Mouse (Mus musculus): ENCODE measurements at regions not wholly inside any gene's neighbourhood (a gene's known extent, or its start where the extent isn't known, plus 50 kb on each side); places are given as distances from the start of the nearest gene placed in this dataset.

- no peak for ATAC-seq (ENCODE audit: low FRiP score)
- Histone ChIP-seq H3K9me3 (ENCODE audit: control insufficient read depth, low read length) (no peaks in the 10 kb centered on the region), H3K27me3 (ENCODE audit: control insufficient read depth, insufficient read depth, low read length) (no peaks in the 10 kb centered on the region), H3K36me3 (ENCODE audit: control insufficient read depth, insufficient read depth, low read length) (no peaks in the 10 kb centered on the region), H3K4me3 (ENCODE audit: low read depth, low read length) (no peak overlapping the region), H3K4me2 (replicated peaks; ENCODE audit: low read depth, low read length) (no peak overlapping the region), H3K4me1 (replicated peaks; ENCODE audit: control insufficient read depth, insufficient read depth, low read length) (no peaks in the 10 kb centered on the region), H3K27ac (ENCODE audit: low read depth, low read length) (no peak overlapping the region), H3K9ac (ENCODE audit: low read depth, low read length) (no peak overlapping the region)
- 68% methylated on average over 3 of the region's 3 CpGs for WGBS
- DNase-seq (ENCODE audit: low spot score): no peak
These were observed 189.3 kb upstream of the Stt3b start for GRCm38 (mm10) chr9:115499536-115499935.

- 62% methylated on average over 2 of the region's 2 CpGs for WGBS
- Histone ChIP-seq H3K27ac (ENCODE audit: low read depth, low read length) (no peak overlapping the region), H3K4me2 (replicated peaks; ENCODE audit: low read depth, low read length) (no peak overlapping the region), H3K4me1 (replicated peaks; ENCODE audit: control insufficient read depth, insufficient read depth, low read length) (no peaks in the 10 kb centered on the region), H3K4me3 (ENCODE audit: low read depth, low read length) (no peak overlapping the region), H3K9me3 (ENCODE audit: control insufficient read depth, low read length) (no peaks in the 10 kb centered on the region), H3K9ac (ENCODE audit: low read depth, low read length) (no peak overlapping the region), H3K36me3 (ENCODE audit: control insufficient read depth, insufficient read depth, low read length) (no peaks in the 10 kb centered on the region), H3K27me3 (ENCODE audit: control insufficient read depth, insufficient read depth, low read length) (no peaks in the 10 kb centered on the region)
- DNase-seq (ENCODE audit: low spot score) (no peak), ATAC-seq (ENCODE audit: low FRiP score) (no peak)
These were observed 194.6 kb upstream of the Stt3b start for GRCm38 (mm10) chr9:115504789-115505188.

- ATAC-seq (ENCODE audit: low FRiP score) (no peak), DNase-seq (ENCODE audit: low spot score) (no peak)
- WGBS: 73% methylated on average over 7 of the region's 7 CpGs
These were observed 197.0 kb upstream of the Stt3b start for GRCm38 (mm10) chr9:115507131-115507689.

GRCm38 (mm10) chr9:115512835-115513629 is 202.8 kb upstream of the Stt3b start:
- H3K4me1 ChIP-seq (replicated peaks; ENCODE audit: control insufficient read depth, insufficient read depth, low read length): no peaks in the 10 kb centered on the region
- no peak overlapping the region for H3K9ac ChIP-seq (ENCODE audit: low read depth, low read length)
- H3K36me3 ChIP-seq (ENCODE audit: control insufficient read depth, insufficient read depth, low read length): no peaks in the 10 kb centered on the region
- peak; percentile 6 for DNase-seq (ENCODE audit: low spot score)
- no peak overlapping the region for H3K27ac ChIP-seq (ENCODE audit: low read depth, low read length)
- H3K4me2 ChIP-seq (replicated peaks; ENCODE audit: low read depth, low read length): no peak overlapping the region
- H3K27me3 ChIP-seq (ENCODE audit: control insufficient read depth, insufficient read depth, low read length): no peaks in the 10 kb centered on the region
- no peak for ATAC-seq (ENCODE audit: low FRiP score)
- 0 out of 2 replicates have a peak, but pooled peaks cover 3% of the 10 kb centered on the region for H3K9me3 ChIP-seq (ENCODE audit: control insufficient read depth, low read length)
- H3K4me3 ChIP-seq (ENCODE audit: low read depth, low read length): no peak overlapping the region
- WGBS: 64% methylated on average over 16 of the region's 16 CpGs

More at GRCm38 (mm10) chr9:115507131-115507689, 197.0 kb upstream of the Stt3b start:
- no peaks in the 10 kb centered on the region for H3K27me3 ChIP-seq (ENCODE audit: control insufficient read depth, insufficient read depth, low read length)
- no peaks in the 10 kb centered on the region for H3K9me3 ChIP-seq (ENCODE audit: control insufficient read depth, low read length)
- no peaks in the 10 kb centered on the region for H3K36me3 ChIP-seq (ENCODE audit: control insufficient read depth, insufficient read depth, low read length)
- H3K4me1 ChIP-seq (replicated peaks; ENCODE audit: control insufficient read depth, insufficient read depth, low read length): no peaks in the 10 kb centered on the region
- no peak overlapping the region for H3K27ac ChIP-seq (ENCODE audit: low read depth, low read length)
- H3K4me3 ChIP-seq (ENCODE audit: low read depth, low read length): no peak overlapping the region
- H3K9ac ChIP-seq (ENCODE audit: low read depth, low read length): no peak overlapping the region
- H3K4me2 ChIP-seq (replicated peaks; ENCODE audit: low read depth, low read length): no peak overlapping the region

- ATAC-seq (ENCODE audit: low FRiP score): no peak
These were observed 207.7 kb upstream of the Stt3b start for GRCm38 (mm10) chr9:115517903-115518302.

GRCm38 (mm10) chr9:115524161-115524560 is 213.9 kb upstream of the Stt3b start:
- no peaks in the 10 kb centered on the region for H3K9me3 ChIP-seq (ENCODE audit: control insufficient read depth, low read length)

More at GRCm38 (mm10) chr9:115517903-115518302, 207.7 kb upstream of the Stt3b start:
- Histone ChIP-seq H3K4me3 (ENCODE audit: low read depth, low read length) (no peak overlapping the region), H3K4me2 (replicated peaks; ENCODE audit: low read depth, low read length) (no peak overlapping the region), H3K27ac (ENCODE audit: low read depth, low read length) (no peak overlapping the region), H3K9me3 (ENCODE audit: control insufficient read depth, low read length) (0 out of 2 replicates have a peak, but pooled peaks cover 3% of the 10 kb centered on the region), H3K36me3 (ENCODE audit: control insufficient read depth, insufficient read depth, low read length) (no peaks in the 10 kb centered on the region), H3K9ac (ENCODE audit: low read depth, low read length) (no peak overlapping the region), H3K27me3 (ENCODE audit: control insufficient read depth, insufficient read depth, low read length) (no peaks in the 10 kb centered on the region), H3K4me1 (replicated peaks; ENCODE audit: control insufficient read depth, insufficient read depth, low read length) (no peaks in the 10 kb centered on the region)
- DNase-seq (ENCODE audit: low spot score): no peak

GRCm38 (mm10) chr9:115524591-115524990 is 214.4 kb upstream of the Stt3b start:
- no peak overlapping the region for H3K9ac ChIP-seq (ENCODE audit: low read depth, low read length)
- H3K4me3 ChIP-seq (ENCODE audit: low read depth, low read length): no peak overlapping the region
- DNase-seq (ENCODE audit: low spot score): no peak
- H3K4me1 ChIP-seq (replicated peaks; ENCODE audit: control insufficient read depth, insufficient read depth, low read length): no peaks in the 10 kb centered on the region
- no peak overlapping the region for H3K27ac ChIP-seq (ENCODE audit: low read depth, low read length)
- no peaks in the 10 kb centered on the region for H3K36me3 ChIP-seq (ENCODE audit: control insufficient read depth, insufficient read depth, low read length)
- H3K9me3 ChIP-seq (ENCODE audit: control insufficient read depth, low read length): no peaks in the 10 kb centered on the region
- no peaks in the 10 kb centered on the region for H3K27me3 ChIP-seq (ENCODE audit: control insufficient read depth, insufficient read depth, low read length)
- 74% methylated on average over 5 of the region's 5 CpGs for WGBS
- no peak for ATAC-seq (ENCODE audit: low FRiP score)
- H3K4me2 ChIP-seq (replicated peaks; ENCODE audit: low read depth, low read length): no peak overlapping the region

More at GRCm38 (mm10) chr9:115524161-115524560, 213.9 kb upstream of the Stt3b start:
- H3K4me3 ChIP-seq (ENCODE audit: low read depth, low read length): no peak overlapping the region
- no peaks in the 10 kb centered on the region for H3K36me3 ChIP-seq (ENCODE audit: control insufficient read depth, insufficient read depth, low read length)
- WGBS: 58% methylated on average over 3 of the region's 3 CpGs
- H3K4me1 ChIP-seq (replicated peaks; ENCODE audit: control insufficient read depth, insufficient read depth, low read length): no peaks in the 10 kb centered on the region
- no peaks in the 10 kb centered on the region for H3K27me3 ChIP-seq (ENCODE audit: control insufficient read depth, insufficient read depth, low read length)
- DNase-seq (ENCODE audit: low spot score): no peak
- no peak overlapping the region for H3K9ac ChIP-seq (ENCODE audit: low read depth, low read length)
- H3K4me2 ChIP-seq (replicated peaks; ENCODE audit: low read depth, low read length): no peak overlapping the region
- H3K27ac ChIP-seq (ENCODE audit: low read depth, low read length): no peak overlapping the region
- ATAC-seq (ENCODE audit: low FRiP score): no peak

- Histone ChIP-seq H3K9ac (ENCODE audit: low read depth, low read length) (no peak overlapping the region), H3K36me3 (ENCODE audit: control insufficient read depth, insufficient read depth, low read length) (no peaks in the 10 kb centered on the region), H3K4me3 (ENCODE audit: low read depth, low read length) (no peak overlapping the region), H3K27ac (ENCODE audit: low read depth, low read length) (no peak overlapping the region), H3K9me3 (ENCODE audit: control insufficient read depth, low read length) (no peaks in the 10 kb centered on the region), H3K4me2 (replicated peaks; ENCODE audit: low read depth, low read length) (no peak overlapping the region), H3K27me3 (ENCODE audit: control insufficient read depth, insufficient read depth, low read length) (no peaks in the 10 kb centered on the region), H3K4me1 (replicated peaks; ENCODE audit: control insufficient read depth, insufficient read depth, low read length) (no peaks in the 10 kb centered on the region)
- ATAC-seq (ENCODE audit: low FRiP score) (no peak), DNase-seq (ENCODE audit: low spot score) (no peak)
- WGBS: 93% methylated on average over 4 of the region's 4 CpGs
These were observed 216.1 kb upstream of the Stt3b start for GRCm38 (mm10) chr9:115526322-115526721.

GRCm38 (mm10) chr9:115526981-115527380 is 216.8 kb upstream of the Stt3b start:
- Histone ChIP-seq H3K9me3 (ENCODE audit: control insufficient read depth, low read length) (no peaks in the 10 kb centered on the region), H3K36me3 (ENCODE audit: control insufficient read depth, insufficient read depth, low read length) (no peaks in the 10 kb centered on the region), H3K4me1 (replicated peaks; ENCODE audit: control insufficient read depth, insufficient read depth, low read length) (no peaks in the 10 kb centered on the region), H3K27ac (ENCODE audit: low read depth, low read length) (no peak overlapping the region), H3K9ac (ENCODE audit: low read depth, low read length) (no peak overlapping the region), H3K4me3 (ENCODE audit: low read depth, low read length) (no peak overlapping the region), H3K27me3 (ENCODE audit: control insufficient read depth, insufficient read depth, low read length) (no peaks in the 10 kb centered on the region), H3K4me2 (replicated peaks; ENCODE audit: low read depth, low read length) (no peak overlapping the region)
- DNase-seq (ENCODE audit: low spot score) (no peak), ATAC-seq (ENCODE audit: low FRiP score) (no peak)
- WGBS: 90% methylated on average over 6 of the region's 6 CpGs

All from hindbrain, embryonic 11.5 days (tissue).